Mouse (Mus musculus): Measurements from ENCODE around the gene Prkcb.

The Prkcb gene

GRCm38 (mm10) chr7:122320843-122321544 lies 32.4 kb downstream of the Prkcb start:
- no peak for DNase-seq (ENCODE audit: low spot score in 2 of 2)

DNA sequence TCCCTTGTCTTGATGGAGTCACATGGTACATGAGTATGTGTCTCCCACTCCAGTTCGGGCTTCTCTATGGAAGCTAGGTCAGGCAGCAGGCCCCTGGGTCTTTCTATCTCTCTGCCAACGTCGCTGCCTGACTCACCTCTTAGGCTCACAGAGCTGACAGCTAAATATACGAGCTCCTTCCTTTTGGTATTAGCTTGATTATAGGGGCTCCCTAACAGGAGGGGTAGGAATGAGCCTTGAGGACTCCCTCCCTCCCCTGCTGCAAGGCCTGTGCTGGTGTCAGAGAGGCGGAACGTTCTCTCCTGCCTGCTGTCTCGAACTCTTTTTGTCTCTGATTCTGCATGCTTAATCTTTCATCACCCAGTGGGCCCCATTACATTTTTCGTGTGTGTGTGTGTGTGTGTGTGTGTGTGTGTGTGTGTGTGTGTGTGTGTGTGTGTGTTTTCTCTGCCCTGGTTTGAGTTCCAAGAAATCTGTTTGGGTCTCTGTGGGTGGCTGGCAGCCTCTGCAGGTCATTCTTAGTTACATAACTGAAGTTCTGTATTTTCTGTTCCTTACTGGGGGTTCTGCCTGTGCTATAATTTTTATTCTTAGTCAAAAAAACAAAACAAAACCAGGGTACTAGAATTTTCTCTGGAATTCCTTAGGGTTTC lies 33.6 kb downstream of the Prkcb start:
- no peak for DNase-seq (ENCODE audit: low spot score in 2 of 2)

DNA sequence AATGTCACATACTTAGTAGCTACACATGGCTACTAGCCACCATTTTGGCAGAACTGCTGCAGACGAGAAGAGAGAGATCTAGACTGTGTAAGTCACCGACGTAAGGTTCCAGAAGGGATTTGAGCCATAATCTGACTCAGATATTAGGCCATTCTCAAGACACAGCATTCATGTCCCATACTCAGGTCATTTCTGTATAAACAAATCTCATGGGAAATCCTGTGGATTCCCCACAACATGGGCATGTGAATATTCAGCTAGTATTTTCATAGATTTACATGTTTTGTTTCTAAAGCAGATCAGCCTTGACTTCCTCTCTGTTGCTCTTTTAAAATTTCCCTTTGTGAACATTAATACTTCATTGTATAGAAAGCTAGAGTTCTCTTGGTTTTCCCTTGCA lies 39.4 kb downstream of the Prkcb start:
- no peak for DNase-seq (ENCODE audit: low spot score in 2 of 2)

DNA sequence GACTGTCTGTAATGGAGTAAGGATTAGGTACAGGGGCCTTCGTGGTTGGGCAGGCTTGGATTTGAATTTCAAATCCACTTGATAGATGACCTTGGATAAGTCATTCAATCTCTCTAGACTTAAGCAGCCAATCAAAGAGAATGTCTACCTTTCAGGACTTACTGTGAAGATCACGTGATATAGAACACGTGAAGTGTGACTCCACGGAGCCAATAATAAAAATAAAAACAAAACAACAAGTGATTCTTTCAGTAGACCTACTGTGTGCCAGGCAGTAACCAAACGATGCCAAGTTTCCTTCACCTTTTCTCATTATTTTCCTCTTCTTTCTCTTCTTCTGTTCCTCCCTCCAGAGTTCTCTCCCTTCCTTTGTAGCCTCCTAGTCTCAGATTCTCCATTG lies 39.9 kb downstream of the Prkcb start:
- DNase-seq (ENCODE audit: low spot score in 2 of 2) = no peak

GRCm38 (mm10) chr7:122329588-122329987 lies 41.0 kb downstream of the Prkcb start:
- no peak for DNase-seq (ENCODE audit: low spot score in 2 of 2)

GRCm38 (mm10) chr7:122333686-122334085 lies 45.1 kb downstream of the Prkcb start:
- no peak for DNase-seq (ENCODE audit: low spot score in 2 of 2)

DNA sequence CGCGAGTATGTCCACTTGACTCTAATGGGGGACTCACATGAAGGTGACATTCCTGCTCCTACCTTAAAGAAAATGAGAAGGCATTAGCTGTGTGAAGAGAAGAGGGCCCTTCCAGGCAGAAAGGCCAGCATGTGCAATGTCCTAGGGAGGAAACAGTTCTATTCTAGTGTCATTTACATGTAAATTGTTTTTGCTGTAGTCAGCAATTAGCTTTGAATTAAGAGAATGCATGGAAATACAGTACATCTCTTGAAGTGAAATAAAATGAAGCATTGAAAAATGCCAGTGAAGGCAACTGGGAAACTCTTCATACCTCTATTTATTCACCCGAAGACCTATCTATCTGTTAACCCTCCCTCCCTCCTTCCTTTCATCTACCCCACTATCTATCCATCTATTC lies 48.8 kb downstream of the Prkcb start:
- DNase-seq (ENCODE audit: low spot score in 2 of 2) = no peak

DNA sequence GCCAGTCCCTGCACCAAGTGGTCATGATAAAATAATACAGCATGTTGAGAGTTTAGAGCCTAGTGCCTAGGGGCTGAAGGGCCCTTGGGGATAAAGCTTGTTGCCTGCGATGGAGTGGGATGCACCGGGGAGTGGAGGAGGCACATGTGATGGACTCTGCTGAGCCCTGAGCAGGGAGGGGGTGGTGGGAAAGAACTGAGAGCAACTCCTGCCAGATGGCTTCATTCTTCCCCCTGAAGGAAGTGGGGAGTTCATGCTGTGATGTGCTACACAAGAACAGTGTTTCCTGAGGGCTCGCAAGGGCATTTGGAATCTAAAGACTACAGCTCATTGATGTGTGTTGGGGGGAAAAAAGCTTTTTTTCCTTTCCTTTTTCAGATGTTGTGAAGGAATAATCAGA lies 49.5 kb downstream of the Prkcb start:
- DNase-seq (ENCODE audit: low spot score in 2 of 2) = no peak

DNA sequence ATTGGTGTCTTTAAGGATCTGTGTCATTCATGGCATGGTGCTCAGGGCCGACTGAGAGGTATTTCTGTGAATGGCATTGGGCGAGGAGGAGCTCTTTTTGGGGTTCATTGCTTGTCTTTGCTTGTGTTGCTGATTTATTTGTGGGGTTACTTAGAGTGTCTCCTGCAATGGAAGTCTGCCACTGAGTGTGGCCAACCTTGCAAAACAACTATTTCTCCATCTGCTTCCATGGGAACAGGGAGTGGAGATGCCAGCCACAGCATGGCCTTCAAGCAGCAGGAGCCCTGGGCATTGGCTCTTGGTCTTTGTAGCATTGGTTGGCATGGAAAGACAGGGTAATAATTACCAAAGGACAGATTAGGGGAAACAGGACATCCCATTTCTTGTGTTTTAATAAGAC lies 50.9 kb downstream of the Prkcb start:
- no peak for DNase-seq (ENCODE audit: low spot score in 2 of 2)

- no peak for DNase-seq (ENCODE audit: low spot score in 2 of 2)
Measured at GRCm38 (mm10) chr7:122341813-122342212, 53.3 kb downstream of the Prkcb start.

DNA sequence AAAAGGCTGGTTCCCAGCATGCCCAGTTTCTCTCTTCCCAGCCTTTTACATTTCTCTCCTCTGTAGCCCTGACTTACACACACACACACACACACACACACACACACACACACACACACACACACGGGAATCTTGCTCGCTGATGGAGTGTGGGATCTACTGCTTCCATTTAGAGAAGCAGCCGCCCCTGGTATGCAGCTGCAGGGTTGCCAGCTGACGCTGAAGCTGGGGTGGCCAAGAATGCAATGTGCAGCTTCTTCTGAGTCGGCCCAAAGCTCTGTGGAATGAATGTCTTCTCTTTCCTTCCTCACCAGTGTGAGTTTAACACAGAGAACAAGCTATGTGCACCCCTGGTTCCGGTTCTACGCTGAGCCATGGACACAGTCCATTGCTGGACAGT lies 56.1 kb downstream of the Prkcb start:
- DNase-seq (ENCODE audit: low spot score in 2 of 2) = no peak

- no peak for DNase-seq (ENCODE audit: low spot score in 2 of 2)
Measured at GRCm38 (mm10) chr7:122346251-122347242, 58.0 kb downstream of the Prkcb start.

GRCm38 (mm10) chr7:122347433-122347832 lies 58.9 kb downstream of the Prkcb start:
- no peak for DNase-seq (ENCODE audit: low spot score in 2 of 2)

DNA sequence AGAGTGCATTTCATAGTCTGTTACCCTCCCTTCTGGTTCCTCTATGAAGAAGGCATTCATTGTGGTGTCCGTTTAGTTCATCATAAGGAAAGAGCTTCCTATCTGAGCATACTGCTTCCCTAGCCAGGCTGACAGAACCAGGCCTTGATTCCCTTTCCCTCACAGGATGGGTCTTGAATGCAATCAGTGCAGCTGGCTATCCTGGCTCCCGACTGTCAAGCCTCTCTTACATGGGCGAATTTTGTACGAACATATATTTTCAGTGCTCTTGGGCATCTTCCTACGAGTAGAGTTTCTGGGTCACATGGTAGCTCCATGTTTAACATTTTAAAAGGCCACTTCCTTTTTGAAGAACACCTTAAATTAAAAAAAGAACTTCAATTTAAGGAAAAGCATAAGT lies 61.4 kb downstream of the Prkcb start:
- DNase-seq (ENCODE audit: low spot score in 2 of 2) = no peak

- no peak for DNase-seq (ENCODE audit: low spot score in 2 of 2)
Measured at GRCm38 (mm10) chr7:122350741-122351140, 62.2 kb downstream of the Prkcb start.

- peak in 1 of 2 experiments; percentile 7 for DNase-seq (ENCODE audit: low spot score in 2 of 2)
Measured at GRCm38 (mm10) chr7:122351816-122352215, 63.3 kb downstream of the Prkcb start.

GRCm38 (mm10) chr7:122352566-122353277 lies 64.2 kb downstream of the Prkcb start:
- DNase-seq (ENCODE audit: low spot score in 2 of 2) = peak; percentile 30 to 55

DNA sequence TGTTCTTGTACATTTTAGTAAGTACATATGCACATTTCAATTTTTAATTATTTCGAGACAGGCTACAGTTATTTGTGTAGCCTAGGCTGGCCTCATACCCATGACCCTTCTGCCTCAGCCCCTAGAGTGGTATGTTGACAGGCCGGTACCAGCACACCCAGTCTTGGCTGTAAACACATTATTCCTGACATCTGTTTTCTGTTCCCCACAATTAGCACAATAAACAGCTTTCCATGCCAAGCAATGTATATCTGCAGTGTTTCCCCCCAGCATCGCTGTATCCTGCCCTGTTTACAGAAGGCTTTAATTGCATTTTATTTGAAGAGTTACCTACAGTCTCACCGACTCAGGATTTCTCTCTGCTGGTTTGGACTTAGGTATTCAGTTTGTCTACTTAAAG lies 64.8 kb downstream of the Prkcb start:
- no peak for DNase-seq (ENCODE audit: low spot score in 2 of 2)

GRCm38 (mm10) chr7:122356941-122357340 lies 68.4 kb downstream of the Prkcb start:
- DNase-seq (ENCODE audit: low spot score in 2 of 2) = no peak

DNA sequence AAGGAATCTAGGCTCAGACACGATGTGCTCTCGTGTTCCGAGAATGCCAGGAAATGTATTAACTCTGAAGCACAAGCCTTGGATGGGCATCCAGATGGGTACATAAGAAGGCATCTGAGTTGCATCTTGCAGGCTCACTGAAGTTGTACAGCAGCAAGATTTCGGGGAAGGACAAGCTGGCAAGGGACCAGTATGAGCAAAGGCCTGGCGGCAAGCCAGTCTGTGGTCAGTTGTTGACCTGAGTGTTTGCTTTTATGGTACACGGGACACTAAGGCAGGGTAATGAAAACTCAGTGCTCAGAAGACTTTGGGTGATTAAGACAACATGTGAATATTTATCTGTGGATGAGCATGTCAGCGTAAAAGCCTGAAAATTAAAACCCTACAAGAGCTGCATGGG lies 69.3 kb downstream of the Prkcb start:
- DNase-seq (ENCODE audit: low spot score in 2 of 2) = no peak

DNA sequence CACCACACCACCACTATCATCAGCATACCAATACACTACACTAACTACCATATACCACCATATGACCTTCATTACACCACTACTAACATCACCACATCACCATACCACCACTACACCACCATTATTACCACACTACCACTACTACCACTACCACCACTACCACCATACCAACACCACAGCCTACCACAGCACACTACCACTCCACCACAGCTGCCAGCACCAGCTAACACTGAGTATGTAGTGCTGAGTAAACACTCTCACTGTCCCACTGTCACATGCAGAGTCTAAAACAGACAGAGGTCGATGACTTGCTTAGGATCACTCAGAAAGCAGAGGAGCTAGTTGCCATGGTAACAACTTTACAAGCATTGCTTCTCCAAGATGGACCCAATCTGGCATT lies 78.1 kb downstream of the Prkcb start:
- no peak for DNase-seq (ENCODE audit: low spot score in 2 of 2)

Data from spleen, postnatal 14 days (tissue).